9 mouse cellular contexts compared by ENCODE assay signal in genomic region chr7:66200791-66201450, GRCm38 (mm10).
DNase-seq lines count a peak whose midpoint lies in the region; ATAC-seq and TF ChIP-seq lines count a peak whose summit lies in the region.
"Had no signal": no experiment of that assay in that cellular context is flagged by ENCODE, and none has a peak within 500 bp of the region (broad histone marks: within the 10 kb centered on the region; RNA-seq: fewer than 3 reads in every experiment).

No protein-coding gene starts in this region.

- no peaks in the 10 kb centered on the region for H3K36me3 ChIP-seq in embryonic facial prominence, embryonic 11.5 days (replicated peaks; ENCODE audit: control insufficient read depth, insufficient read depth, low read depth, low read length)
- H3K36me3 ChIP-seq in embryonic facial prominence, embryonic 10.5 days (replicated peaks): no peaks in the 10 kb centered on the region
- no peaks in the 10 kb centered on the region for H3K36me3 ChIP-seq in midbrain, embryonic 14.5 days (ENCODE audit: control insufficient read depth, insufficient read depth, low read length)
- H3K36me3 ChIP-seq in midbrain, embryonic 13.5 days: no peaks in the 10 kb centered on the region
- H3K36me3 ChIP-seq in limb, embryonic 14.5 days (ENCODE audit: control insufficient read depth, insufficient read depth, low read length): no peaks in the 10 kb centered on the region

- no peak overlapping the region for H3K9ac ChIP-seq in embryonic facial prominence, embryonic 11.5 days (replicated peaks; ENCODE audit: low read length)
- H3K9ac ChIP-seq in midbrain, embryonic 14.5 days (replicated peaks; ENCODE audit: low read length): no peak overlapping the region
- no peak overlapping the region for H3K9ac ChIP-seq in midbrain, embryonic 13.5 days (replicated peaks)
- no peak overlapping the region for H3K9ac ChIP-seq in limb, embryonic 14.5 days (ENCODE audit: low read depth, low read length, severe bottlenecking)

- TF ChIP-seq POLR2A in limb, embryonic 14.5 days (IDR thresholded peaks at IDR 0.05; ENCODE audit: borderline replicate concordance, extremely low read depth, insufficient read depth, insufficient read length): no peak

- intact Hi-C loops in gastrocnemius, postnatal 14 days (cut with DNase I; ENCODE audit: low total_unique reads): no loop called here

- ATAC-seq in embryonic facial prominence, embryonic 11.5 days (replicated peaks; ENCODE audit: insufficient number of reproducible peaks, low FRiP score, low TSS enrichment, low read depth): no peak
- ATAC-seq in midbrain, embryonic 14.5 days (ENCODE audit: low FRiP score, low TSS enrichment): no peak
- no peak for ATAC-seq in midbrain, embryonic 13.5 days
- peak; percentile 72; the same call in 1 of the 2 replicates for ATAC-seq in limb, embryonic 14.5 days (ENCODE audit: low FRiP score, low read depth)

- H3K27ac ChIP-seq in embryonic facial prominence, embryonic 11.5 days (replicated peaks; ENCODE audit: low read depth, low read length): no peak overlapping the region
- H3K27ac ChIP-seq in embryonic facial prominence, embryonic 10.5 days (replicated peaks): no peak overlapping the region
- H3K27ac ChIP-seq in midbrain, embryonic 14.5 days (replicated peaks; ENCODE audit: low read depth, low read length): no peak overlapping the region
- no peak overlapping the region for H3K27ac ChIP-seq in midbrain, embryonic 13.5 days
- peak overlapping the region; percentile 22; the same call in 1 of the 2 replicates for H3K27ac ChIP-seq in limb, embryonic 14.5 days (replicated peaks; ENCODE audit: low read depth, low read length)

- no peak overlapping the region for H3K4me3 ChIP-seq in embryonic facial prominence, embryonic 11.5 days (ENCODE audit: low read depth, low read length)
- H3K4me3 ChIP-seq in embryonic facial prominence, embryonic 10.5 days: no peak overlapping the region
- no peak overlapping the region for H3K4me3 ChIP-seq in midbrain, embryonic 14.5 days (replicated peaks; ENCODE audit: low read depth, low read length)
- no peak overlapping the region for H3K4me3 ChIP-seq in midbrain, embryonic 13.5 days (replicated peaks)
- H3K4me3 ChIP-seq in limb, embryonic 14.5 days (replicated peaks; ENCODE audit: low read length): no peak overlapping the region

- WGBS in embryonic facial prominence, embryonic 11.5 days: 37% methylated on average over 8 of the region's 8 CpGs
- WGBS in embryonic facial prominence, embryonic 10.5 days: 47% methylated on average over 8 of the region's 8 CpGs
- WGBS in midbrain, embryonic 14.5 days: 54% methylated on average over 8 of the region's 8 CpGs
- 69% methylated on average over 8 of the region's 8 CpGs for WGBS in midbrain, embryonic 13.5 days
- 19% methylated on average over 8 of the region's 8 CpGs for WGBS in limb, embryonic 14.5 days

- H3K4me1 ChIP-seq in embryonic facial prominence, embryonic 11.5 days (ENCODE audit: control insufficient read depth, insufficient read depth, low read length): no peaks in the 10 kb centered on the region
- H3K4me1 ChIP-seq in embryonic facial prominence, embryonic 10.5 days: peaks cover 26% of the 10 kb centered on the region
- H3K4me1 ChIP-seq in midbrain, embryonic 14.5 days (ENCODE audit: control insufficient read depth, insufficient read depth, low read length): 0 out of 2 replicates have a peak, but pooled peaks cover 3% of the 10 kb centered on the region
- H3K4me1 ChIP-seq in midbrain, embryonic 13.5 days (replicated peaks): 0 out of 2 replicates have a peak, but pooled peaks cover 4% of the 10 kb centered on the region
- peaks cover 20% of the 10 kb centered on the region for H3K4me1 ChIP-seq in limb, embryonic 14.5 days (ENCODE audit: control insufficient read depth, insufficient read depth, low read length)

- no peaks in the 10 kb centered on the region for H3K27me3 ChIP-seq in embryonic facial prominence, embryonic 11.5 days (ENCODE audit: control insufficient read depth, insufficient read depth, low read length)
- no peaks in the 10 kb centered on the region for H3K27me3 ChIP-seq in embryonic facial prominence, embryonic 10.5 days (replicated peaks; ENCODE audit: low read depth, poor library complexity, severe bottlenecking)
- no peaks in the 10 kb centered on the region for H3K27me3 ChIP-seq in midbrain, embryonic 14.5 days (ENCODE audit: control insufficient read depth, insufficient read depth, low read length)
- no peaks in the 10 kb centered on the region for H3K27me3 ChIP-seq in midbrain, embryonic 13.5 days
- H3K27me3 ChIP-seq in limb, embryonic 14.5 days (ENCODE audit: control insufficient read depth, insufficient read depth, low read length): no peaks in the 10 kb centered on the region

- no peak overlapping the region for H3K4me2 ChIP-seq in embryonic facial prominence, embryonic 11.5 days (ENCODE audit: low read depth, low read length)
- no peak overlapping the region for H3K4me2 ChIP-seq in midbrain, embryonic 14.5 days (ENCODE audit: low read length)
- no peak overlapping the region for H3K4me2 ChIP-seq in midbrain, embryonic 13.5 days (replicated peaks)
- no peak overlapping the region for H3K4me2 ChIP-seq in limb, embryonic 14.5 days (replicated peaks; ENCODE audit: low read depth, low read length, severe bottlenecking)

- no peaks in the 10 kb centered on the region for H3K9me3 ChIP-seq in embryonic facial prominence, embryonic 11.5 days (replicated peaks; ENCODE audit: control insufficient read depth, low read length)
- H3K9me3 ChIP-seq in embryonic facial prominence, embryonic 10.5 days: no peaks in the 10 kb centered on the region
- 0 out of 2 replicates have a peak, but pooled peaks cover 3% of the 10 kb centered on the region for H3K9me3 ChIP-seq in midbrain, embryonic 14.5 days (ENCODE audit: control insufficient read depth, low read length)
- H3K9me3 ChIP-seq in midbrain, embryonic 13.5 days: peaks cover 5% of the 10 kb centered on the region; the same call in 1 of the 2 replicates
- no peaks in the 10 kb centered on the region for H3K9me3 ChIP-seq in limb, embryonic 14.5 days (ENCODE audit: control insufficient read depth, low read length)

- peak; percentile 19 for DNase-seq in embryonic facial prominence, embryonic 11.5 days (ENCODE audit: low spot score)
- no peak for DNase-seq in embryonic facial prominence, embryonic 10.5 days (ENCODE audit: low spot score)
- DNase-seq in midbrain, embryonic 14.5 days: peak; percentile 45
- DNase-seq in limb, embryonic 14.5 days (ENCODE audit: low spot score): peak; percentile 42
- DNase-seq in retina, embryonic 14.5 days (ENCODE audit: low spot score): peak; percentile 17
- no peak for DNase-seq in gastrocnemius, postnatal 14 days
- DNase-seq in lung, postnatal 14 days: no peak
- DNase-seq: cerebellum, adult 11 months had no signal

Comparison
In these comparisons a context has a peak if more than half of its experiments do, and no peak if none do; other contexts are left out.
1. DNase-seq: peak in embryonic facial prominence, embryonic 11.5 days (single experiment), midbrain, embryonic 14.5 days (single experiment), limb, embryonic 14.5 days (single experiment) and retina, embryonic 14.5 days (single experiment); none in embryonic facial prominence, embryonic 10.5 days (single experiment), gastrocnemius, postnatal 14 days (single experiment) and lung, postnatal 14 days (single experiment).